Mouse (Mus musculus): ENCODE measurements around the gene Gad1.

Gad1 gene

DNA sequence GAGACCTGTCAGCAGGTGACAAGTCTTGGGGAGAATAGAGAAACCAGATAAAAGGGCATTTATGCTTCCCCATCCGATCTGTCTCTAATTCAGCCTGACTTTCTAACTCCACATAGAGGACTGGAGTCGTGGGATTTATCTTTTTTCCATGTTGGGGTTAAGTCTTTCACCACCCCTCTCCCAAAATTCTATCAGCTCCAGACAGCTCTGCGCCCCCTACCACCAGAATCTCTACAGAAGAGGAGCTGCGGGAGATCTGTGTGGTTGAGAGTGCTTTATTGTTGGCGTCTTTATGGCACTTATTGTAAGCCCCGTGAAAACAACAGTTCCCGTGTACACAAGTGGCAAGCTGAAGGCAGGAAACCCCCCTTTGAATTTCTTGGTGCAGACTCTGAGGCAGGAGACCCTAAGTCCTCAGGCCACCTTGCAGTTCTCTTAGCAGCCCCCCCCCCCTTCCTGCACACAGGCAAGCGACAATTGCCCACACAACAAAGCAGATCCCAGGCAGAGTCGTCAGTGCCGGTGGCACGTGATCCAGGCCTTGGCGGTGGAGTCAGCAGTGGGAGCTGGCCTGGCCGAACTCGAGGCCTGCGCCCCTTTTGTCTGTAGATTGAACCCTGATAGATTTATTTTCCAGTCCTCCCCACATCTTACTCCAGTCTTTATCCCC is 11.9 kb downstream of the Gad1 start:
- no peak for DNase-seq (ENCODE audit: inconsistent ontology term)

DNA sequence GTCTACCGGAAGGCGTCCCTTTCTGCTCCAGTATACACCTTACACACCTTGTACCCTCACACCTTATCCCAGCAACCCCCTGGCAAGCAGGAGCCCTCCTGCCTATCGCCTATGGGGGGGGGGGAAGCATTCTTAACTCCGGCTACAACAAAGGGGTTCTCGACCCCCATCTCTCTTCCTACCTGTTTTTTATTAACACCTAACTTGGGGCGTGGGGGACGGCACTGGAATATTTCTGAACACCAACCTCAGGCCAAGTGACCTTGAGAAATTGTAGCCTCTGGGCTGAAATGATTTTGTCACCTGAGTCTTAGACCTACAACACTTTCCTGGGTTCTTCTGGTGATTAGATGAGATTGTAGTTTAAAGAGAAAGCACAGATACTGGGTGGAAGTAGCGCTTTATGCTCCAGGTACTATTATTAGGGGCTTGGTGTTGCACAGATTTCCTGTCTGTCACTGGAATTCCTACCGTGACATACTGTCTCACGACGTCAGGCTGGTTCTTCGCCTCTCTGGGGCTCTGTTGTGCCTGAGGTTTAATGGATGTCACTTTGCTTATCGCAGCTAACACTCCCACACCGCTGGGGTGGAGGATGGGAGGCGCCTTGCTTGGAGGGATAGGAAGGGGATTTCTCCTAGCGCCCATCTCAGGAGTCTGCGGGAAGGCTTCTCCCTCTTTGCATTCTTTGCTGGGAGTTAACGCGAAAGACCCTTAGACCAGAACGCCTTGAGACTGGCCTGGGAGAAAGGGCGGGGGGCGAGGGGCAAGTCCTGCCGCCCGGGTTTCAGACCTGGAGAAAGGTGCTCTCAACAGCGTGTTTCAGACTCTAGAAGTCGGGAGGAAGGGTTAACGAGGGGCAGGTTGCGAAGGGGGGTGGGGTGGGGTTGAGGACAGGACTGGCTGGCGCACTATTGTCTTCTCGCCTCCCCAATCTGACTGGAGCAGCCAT is 13.1 kb downstream of the Gad1 start:
- no peak for DNase-seq (ENCODE audit: inconsistent ontology term)

DNA sequence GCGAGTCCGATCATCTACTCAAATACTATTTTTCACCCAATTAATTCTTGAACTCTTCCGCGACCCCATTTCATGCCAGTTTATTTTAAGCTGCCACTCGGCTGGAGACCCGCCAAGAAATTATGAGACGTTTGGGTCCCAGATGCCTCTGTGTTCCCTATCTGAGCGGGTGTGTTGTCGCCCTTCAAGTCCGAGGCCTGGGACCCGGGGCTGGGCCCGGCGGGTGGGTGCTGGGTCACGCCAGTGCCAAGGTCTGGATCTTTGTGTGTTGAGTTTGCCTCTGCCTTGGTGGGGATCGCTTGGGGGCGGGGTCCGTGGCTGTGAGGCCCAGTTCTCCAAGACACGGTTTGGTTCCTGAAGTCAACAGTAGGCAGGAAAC is 13.7 kb downstream of the Gad1 start:
- DNase-seq (ENCODE audit: inconsistent ontology term) = no peak

DNA sequence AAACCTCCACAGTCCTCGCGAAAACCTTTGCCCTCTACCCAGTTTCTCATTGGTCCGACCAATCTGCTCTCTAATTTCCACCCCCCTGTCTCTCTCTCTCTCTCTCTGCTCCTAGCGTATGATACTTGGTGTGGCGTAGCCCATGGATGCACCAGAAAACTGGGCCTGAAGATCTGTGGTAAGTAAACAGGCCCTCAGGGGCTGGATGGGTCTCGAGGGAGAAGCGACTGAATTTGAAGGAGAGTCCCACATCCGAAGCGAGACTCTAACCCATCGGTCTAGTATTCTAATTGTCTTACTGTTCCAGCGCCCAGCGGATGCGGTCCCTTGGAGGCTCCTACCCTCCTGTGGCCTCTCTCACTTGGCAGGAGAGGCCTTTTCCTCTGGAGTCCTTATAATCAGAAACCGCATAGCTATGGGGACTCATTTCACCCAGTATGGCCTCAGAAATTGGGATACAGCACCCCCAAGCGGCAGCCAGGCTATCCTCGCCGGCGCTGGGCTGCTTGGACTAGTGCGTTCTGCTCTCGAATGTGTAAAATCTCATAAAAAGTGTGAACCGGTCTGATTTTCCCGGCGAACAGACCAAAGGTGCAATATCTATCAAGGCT is 14.3 kb downstream of the Gad1 start:
- peak; percentile 45 for DNase-seq (ENCODE audit: inconsistent ontology term)

DNA sequence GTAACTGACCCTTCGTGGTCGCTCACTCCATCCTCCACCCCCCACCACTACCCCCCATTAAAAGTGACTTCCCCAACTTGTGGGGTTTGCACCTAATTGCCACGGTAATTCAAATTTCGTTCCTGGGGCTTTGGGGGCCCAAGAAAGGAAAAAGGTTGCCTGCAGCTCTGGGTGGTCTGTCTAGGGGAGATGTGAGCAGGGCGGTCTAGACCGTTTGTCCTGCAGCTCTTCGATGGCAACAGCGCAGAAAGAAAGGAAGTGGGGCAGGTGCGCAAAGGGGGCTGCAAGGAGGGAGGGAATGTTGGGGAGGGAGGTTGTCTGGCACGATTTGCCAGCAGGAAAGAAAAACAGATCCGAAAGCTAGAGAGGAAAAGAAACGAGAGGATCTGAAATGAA is 14.8 kb downstream of the Gad1 start:
- no peak for DNase-seq (ENCODE audit: inconsistent ontology term)

DNA sequence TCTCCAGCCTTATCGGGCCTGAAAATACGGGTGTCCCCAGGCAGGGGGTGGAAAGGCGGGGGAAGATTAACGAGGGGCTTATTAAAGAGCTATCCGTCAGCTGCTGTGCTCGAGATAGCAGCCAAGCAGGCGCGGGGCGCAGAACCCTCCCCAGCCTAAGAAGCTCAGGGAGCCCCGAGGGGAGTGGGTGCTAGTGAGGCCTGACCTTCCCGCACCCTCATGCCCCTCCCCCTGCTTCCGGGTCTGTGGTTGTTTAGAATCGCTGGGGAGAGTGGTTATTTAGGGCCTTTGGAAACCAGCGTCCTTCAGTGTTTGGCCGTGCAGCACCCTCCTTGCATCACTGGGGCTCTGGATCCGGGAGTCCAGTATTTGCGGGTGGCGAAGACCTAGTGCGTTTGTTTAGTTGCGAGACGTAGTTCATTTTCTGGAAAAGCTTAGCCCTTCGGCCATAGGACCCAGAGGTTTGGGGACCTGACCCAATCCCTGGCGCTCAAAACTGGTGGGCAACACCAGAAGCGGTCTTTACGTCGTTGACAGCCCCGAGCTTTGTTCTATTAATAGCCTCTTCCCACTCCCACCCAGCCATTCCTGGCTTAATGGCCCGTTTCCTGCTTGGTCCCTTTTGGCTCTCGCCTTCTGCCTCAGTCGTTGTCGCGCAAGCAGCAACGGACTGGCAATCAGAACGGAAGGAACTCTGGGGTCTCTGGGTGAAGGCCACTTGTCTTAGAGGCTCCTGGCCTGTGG is 15.5 kb downstream of the Gad1 start:
- DNase-seq (ENCODE audit: inconsistent ontology term) = no peak

DNA sequence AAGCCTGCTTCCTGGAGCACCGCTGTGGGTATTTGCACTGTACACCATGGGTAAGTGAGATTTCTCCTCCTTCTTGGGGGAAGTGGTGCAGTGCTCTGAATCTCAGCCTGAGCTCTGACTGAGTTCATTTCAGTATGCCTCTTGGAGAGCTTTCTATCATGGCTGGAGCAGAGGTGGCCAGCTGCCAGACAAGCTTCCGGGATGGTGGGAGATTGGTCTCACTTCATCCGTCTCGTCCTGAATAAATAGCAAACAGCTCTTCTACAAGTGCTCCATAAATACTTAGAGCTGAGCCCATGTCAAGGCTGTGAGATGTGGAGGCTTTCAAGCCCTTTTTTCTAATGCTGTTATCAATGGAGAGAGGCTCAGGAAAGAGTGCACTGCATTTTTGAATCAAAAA is 18.8 kb downstream of the Gad1 start:
- no peak for DNase-seq (ENCODE audit: inconsistent ontology term)

DNA sequence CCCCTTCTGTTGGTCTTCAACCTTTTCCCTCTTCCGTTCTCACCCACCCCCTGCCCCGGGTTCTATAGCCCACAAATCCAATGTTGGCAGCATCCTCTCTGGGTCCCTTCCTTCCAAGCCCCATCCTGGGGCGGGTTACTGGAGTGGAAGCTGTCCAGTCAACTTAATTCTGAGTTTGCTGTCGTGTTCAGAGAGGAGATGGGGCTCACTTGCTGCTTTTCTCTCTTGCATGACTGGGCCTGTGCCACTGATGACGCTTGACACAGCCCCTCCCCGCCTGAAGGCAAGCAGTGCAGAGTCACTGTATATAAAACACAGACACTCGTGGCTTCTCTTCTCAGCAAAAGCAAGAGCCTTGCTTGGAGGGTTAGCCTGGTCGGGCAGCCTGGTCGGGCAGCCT is 19.4 kb downstream of the Gad1 start:
- DNase-seq (ENCODE audit: inconsistent ontology term) = peak; percentile 44

DNA sequence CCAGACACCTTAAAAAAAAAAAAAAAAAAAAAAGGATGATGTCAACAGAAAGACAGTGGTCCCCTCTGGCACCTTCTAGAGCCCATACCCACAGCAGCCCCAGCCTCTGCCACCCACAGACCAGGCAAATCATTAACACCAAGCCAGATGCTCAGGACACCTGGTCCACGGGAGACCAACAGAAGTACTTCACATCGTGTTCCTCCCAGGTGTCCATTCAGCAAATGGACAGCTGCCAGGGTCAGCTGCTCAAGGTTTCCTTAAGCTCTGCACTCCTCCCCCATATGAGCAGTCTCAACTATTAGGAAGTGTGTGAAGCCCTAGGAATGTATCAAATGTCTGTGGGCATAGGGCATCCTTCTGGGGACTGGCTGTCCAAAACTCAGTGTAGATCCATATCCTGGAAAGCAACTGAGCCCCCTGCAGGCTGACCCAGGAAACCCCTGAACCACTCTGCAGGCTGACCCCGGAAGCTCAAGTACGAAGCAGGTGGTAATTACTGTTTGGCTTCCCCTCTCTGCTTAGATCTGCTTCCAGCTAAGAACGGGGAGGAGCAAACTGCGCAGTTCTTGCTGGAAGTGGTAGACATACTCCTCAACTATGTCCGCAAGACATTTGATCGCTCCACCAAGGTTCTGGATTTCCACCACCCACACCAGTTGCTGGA is 20.8 kb downstream of the Gad1 start:
- DNase-seq (ENCODE audit: inconsistent ontology term) = no peak

DNA sequence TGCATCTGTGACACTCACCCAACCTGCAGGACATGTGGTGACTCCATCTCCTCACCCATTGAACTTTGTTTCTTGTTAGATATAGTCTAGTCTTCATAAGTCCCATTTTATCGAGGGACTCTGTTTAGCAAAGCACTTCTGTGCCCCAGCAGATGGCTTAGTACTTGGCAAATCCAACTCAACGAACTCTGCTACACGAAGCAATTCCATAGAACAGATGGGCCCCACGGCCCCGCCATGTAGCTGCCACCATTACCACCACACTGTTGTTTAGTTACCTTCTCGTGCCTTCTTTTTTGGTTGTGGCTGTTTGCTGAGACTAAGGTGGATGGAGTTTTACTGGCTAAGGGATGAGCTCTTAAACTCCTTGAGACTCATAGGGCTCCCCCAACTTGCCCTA is 35.3 kb downstream of the Gad1 start:
- DNase-seq (ENCODE audit: inconsistent ontology term) = no peak

DNA sequence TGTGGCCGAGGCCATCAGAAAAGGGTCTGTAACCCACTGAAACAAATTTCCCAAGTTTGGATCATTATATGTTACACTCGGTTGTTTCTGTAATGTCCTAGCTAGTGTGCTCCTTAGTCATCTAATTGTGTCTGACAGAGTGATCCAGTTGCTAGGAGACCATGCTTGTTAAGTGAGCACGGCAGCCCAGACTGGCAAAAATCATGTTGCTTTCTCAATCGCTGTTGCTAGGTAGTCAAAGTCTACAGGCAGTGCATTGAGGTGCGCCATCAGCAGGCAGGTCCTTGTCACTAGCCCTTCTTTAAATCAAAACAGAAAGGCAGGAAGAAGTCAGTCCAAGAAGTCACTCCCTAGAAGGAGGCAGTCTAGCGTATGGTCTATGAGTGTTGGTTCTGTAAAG is 39.6 kb downstream of the Gad1 start:
- DNase-seq (ENCODE audit: inconsistent ontology term) = peak; percentile 64

DNA sequence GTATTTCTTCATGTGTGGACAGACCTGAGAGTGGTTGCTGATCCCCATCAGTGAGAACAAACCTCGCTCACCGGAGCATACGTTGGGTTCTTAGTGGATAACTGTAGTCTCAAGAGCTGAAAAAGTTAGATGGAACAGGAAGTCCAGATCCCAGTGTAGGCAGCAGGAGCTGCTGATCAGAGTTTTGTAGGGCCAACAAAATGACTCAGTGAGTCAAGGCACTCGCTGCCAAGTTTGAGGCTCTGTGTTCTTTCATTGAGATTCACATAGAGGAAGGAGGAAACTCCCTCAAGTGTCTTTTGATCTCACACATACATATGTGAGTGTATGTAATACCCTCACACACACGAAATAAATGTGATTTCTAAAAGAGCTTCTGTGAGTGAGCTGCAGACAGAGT is 40.8 kb downstream of the Gad1 start:
- DNase-seq (ENCODE audit: inconsistent ontology term) = peak; percentile 35

DNA sequence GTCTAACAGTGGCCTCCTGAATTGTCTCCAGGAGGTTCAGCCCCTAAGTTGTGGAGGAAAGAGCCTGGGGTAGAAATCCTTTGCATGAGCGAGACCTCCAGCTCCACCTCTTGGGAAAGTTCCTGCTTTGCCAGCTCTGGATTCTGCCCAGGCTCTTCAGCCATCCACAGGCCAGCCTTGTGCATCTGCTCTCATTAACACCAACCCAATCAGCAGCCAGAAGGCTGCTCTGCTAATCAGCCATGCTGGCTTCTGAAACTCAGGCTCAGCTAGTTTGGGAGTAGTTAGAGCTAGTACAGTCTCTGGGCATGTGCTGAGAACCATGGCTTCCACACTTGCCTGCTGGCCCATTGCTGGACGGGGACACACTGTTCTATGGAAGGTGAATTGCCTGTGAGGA is 43.0 kb downstream of the Gad1 start:
- DNase-seq (ENCODE audit: inconsistent ontology term) = no peak

DNA sequence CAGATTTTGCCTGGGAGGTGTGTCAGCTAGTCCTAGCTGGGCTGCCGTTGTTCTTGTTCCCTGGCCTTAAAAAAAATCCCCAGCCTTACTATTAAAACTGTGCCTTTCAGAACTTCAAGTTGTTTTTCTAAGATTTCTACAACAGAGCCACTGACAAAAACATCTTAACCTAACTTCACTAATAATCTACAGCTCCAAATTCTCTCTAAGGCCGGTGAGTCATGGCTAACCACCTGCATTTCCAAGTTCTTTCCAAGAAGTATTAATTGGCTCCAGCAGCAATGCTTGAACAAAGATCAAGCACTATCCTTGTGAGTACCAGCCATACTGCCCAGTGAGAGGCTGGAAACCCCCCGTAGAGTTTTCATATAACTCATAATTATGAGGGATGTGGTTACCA is 56.9 kb downstream of the Gad1 start:
- peak; percentile 79 for DNase-seq (ENCODE audit: inconsistent ontology term)

DNA sequence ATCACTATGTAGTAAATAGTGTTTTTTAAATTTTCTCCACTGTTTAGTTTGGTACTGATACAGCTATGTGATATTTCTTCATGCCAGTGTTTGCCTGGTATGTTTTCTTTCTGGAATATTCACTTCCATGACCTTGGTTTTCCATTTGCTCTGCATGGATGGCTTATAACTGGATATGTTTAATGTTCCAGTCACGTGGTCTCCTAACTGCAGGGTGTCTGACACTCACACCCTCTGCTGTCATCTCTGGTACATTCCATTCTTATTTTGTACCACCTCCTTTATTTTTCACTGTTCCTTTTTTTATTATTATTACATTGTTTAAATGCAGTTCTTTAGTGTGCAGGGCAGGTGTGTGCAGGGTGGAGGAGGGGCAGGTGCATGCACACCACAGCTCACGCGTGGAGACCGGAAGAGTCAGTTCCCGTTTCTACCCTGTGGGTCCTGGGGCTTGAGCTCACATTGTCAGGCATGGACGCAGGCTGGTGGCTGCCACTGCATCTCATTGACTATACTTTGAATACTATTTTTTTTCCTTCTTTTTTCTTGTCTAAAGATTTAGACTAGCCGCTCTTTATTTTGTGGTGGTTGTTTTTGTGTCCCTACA is 62.0 kb downstream of the Gad1 start:
- no peak for DNase-seq (ENCODE audit: inconsistent ontology term)

DNA sequence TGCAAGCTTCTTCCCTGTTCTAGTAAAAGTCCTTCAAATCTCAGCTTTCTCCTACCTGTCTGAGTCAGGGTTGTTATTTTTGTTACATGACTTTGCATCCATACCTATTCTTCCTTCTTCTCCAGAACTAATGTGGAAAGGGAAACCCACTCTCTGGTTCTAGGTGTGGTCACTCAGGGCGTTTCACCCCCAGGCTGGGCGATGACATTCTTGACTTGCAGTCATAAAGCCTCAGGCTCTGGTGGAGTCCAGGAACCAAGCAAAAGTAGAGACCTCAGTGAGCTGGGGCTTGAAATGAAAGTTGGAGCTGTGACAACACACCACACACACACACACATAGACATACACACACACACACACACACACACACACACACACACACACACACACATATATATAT is 63.2 kb downstream of the Gad1 start:
- DNase-seq (ENCODE audit: inconsistent ontology term) = no peak

DNA sequence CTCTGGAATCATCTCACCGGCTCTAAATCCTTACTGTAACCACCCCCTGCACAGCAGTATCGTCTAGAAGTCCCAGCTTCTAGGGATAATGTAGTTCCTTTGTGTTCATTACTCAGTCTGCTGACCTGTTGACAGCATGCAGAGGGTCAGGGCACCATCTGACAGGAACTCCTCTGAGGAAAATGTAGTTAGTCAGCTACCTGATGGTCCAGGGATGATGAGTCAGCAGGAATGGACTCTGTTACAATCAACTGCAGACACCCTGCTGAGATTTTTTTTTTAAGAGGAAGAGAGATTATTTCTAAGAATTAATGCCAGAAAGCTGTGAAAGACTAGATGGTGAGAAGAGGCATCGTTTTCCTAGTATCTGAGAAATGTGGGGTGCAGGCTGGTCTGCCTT is 63.7 kb downstream of the Gad1 start:
- DNase-seq (ENCODE audit: inconsistent ontology term) = no peak

DNA sequence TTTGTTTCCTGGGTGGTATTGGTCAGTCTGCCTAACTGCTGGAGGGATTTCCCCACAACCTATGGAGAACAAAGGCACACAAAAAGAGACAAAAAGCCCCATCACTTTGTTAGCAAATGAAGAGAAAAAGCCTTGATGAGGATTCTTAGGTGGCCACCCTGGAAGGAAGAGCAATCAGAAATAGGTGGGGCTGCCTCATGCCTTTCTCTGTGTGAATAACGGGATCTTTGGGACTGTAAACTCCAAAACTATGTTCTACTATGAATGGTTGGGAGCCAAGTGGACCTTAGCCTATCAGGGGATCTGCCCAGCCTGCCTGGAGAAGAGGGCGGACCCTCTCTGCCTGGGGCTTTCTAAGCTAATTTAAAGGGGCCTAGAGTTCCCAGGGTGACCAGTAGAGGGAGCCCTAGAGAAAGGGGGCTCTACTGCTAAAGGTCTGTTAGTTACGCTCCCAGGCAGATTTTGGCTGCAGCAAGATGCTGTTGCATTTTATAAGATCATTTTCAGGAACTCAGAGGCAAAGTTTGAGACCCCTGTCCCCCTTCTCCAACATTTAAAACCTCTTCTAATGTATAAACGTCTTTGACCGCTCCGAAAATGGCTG is 66.5 kb downstream of the Gad1 start:
- DNase-seq (ENCODE audit: inconsistent ontology term) = no peak

DNA sequence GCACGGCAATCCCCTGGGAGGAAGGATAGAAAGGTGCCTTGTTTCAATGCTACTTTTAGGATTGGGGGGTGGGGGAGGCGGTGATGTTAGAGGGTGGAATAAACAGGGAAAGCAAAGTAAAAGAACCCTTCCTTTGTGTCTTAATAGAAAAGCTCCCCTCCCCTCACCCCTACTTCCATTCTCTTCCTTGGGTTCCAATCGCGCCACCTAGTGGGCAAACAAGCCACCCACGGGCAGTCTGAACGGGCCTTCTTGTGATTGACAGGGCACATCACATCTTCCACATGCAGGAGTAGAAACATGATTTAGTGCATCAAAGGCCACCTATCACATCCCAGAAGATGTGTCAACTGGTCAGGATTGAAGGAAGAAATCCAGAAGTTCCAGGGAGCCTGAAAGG is 67.4 kb downstream of the Gad1 start:
- peak; percentile 40 for DNase-seq (ENCODE audit: inconsistent ontology term)

DNA sequence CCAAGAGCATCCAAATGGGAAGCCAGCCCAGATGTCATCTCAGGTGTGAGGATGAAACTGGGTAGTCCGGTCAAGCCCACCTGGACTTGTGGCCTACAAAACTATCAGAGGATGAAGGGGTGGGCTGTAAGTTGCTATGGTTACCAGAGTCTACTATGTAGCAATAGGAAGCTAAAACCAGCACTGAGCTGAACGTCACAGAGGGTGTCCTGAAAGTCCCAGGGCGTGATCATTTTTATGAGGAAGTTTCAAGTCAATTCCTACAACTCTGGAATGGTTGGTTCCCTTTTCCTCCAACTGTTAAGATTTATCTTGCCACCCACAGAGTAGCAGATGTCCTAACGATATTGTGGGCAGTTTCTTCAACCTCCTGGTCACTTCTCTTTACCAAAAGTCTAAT is 69.4 kb downstream of the Gad1 start:
- DNase-seq (ENCODE audit: inconsistent ontology term) = no peak

DNA sequence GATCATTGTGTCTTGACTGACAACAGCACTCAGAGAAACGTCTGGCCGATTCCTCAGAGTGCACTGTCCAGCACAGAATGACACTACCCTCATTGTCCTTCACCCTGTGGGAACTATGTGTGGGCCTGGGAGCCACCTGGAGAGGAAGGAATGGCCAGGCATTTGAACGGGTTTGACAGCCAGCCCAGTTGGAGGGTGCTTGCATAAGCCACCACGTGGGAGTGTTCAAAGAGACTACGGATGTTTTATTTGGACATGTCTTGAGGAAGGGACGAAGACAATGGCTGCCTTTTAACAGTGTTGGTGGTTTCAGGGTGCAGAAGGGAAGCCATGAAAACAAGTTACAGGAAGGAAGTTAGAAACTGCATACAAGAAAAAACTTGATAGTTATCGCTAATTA is 72.9 kb downstream of the Gad1 start:
- DNase-seq (ENCODE audit: inconsistent ontology term) = peak; percentile 48

All from Muller cell, postnatal 12 days (primary cell).